Mouse (Mus musculus) intestine, embryonic 15.5 days (tissue): ENCODE data around the gene Dcpp3. TPM values are rescaled to one million over a fixed set of nuclear protein-coding genes. Genes with fewer than 3 reads are reported as not detected.
"Not testable (repeated sequence)": the region's sequence is repeated elsewhere in the genome, so short reads cannot be mapped to it uniquely, and the experiment has no call there.

ENCODE experiments used
- ATAC-seq: fragments of 200-750 bp; cut with Nextera tagmentation; 2 replicates; pipeline ENCODE4 v1.8.0; 2017; ENCODE audit warnings: moderate TSS enrichment, moderate library complexity
- H3K27ac ChIP-seq: fragments of 300-500 bp; sonication (generic); 2 replicates; pipeline ENCODE4 v1.5.1; 2015; ENCODE audit warnings: mild to moderate bottlenecking, inconsistent platforms
- H3K27me3 ChIP-seq: fragments of 300-500 bp; sonication (generic); replicated peaks from 2 replicates; pipeline ENCODE4 v1.6.1; 2015; ENCODE audit warnings: inconsistent platforms
- H3K36me3 ChIP-seq: fragments of 300-500 bp; sonication (generic); 2 replicates; pipeline ENCODE4 v1.6.1; 2015; ENCODE audit warnings: inconsistent platforms
- H3K4me1 ChIP-seq: fragments of 300-500 bp; sonication (generic); replicated peaks from 2 replicates; pipeline ENCODE4 v1.6.1; 2015; ENCODE audit warnings: inconsistent platforms
- H3K4me2 ChIP-seq: fragments of 300-500 bp; sonication (generic); replicated peaks from 2 replicates; pipeline ENCODE4 v1.6.1; 2015; ENCODE audit warnings: mild to moderate bottlenecking, inconsistent platforms
- H3K4me3 ChIP-seq: fragments of 300-500 bp; sonication (generic); replicated peaks from 2 replicates; pipeline ENCODE4 v1.5.1; 2015; ENCODE audit warnings: inconsistent platforms
- H3K9ac ChIP-seq: fragments of 300-500 bp; sonication (generic); 2 replicates; pipeline ENCODE4 v1.6.1; 2015; ENCODE audit warnings: inconsistent platforms
- H3K9me3 ChIP-seq: fragments of 300-500 bp; sonication (generic); 2 replicates; pipeline ENCODE4 v1.6.1; 2016; ENCODE audit warnings: inconsistent platforms
- WGBS: fragments of 180-500 bp; shearing (Covaris S2); methylation state at CpG from one replicate; pipeline ENCODE4 v1.1.7; 2015; 5-methylcytosine and 5-hydroxymethylcytosine counted together
- polyA plus RNA-seq: library from polyadenylated mRNA; unstranded; fragments of >200 nt; fragmentation: Nextera tagmentation; extraction: Ambion mirVana; gene quantifications from 2 replicates; pipeline ENCODE4 v1.2.1, GENCODE M21; 2015

The Dcpp3 gene
- polyA plus RNA-seq, 1 experiment from 2014 or later, result not detected

DNA sequence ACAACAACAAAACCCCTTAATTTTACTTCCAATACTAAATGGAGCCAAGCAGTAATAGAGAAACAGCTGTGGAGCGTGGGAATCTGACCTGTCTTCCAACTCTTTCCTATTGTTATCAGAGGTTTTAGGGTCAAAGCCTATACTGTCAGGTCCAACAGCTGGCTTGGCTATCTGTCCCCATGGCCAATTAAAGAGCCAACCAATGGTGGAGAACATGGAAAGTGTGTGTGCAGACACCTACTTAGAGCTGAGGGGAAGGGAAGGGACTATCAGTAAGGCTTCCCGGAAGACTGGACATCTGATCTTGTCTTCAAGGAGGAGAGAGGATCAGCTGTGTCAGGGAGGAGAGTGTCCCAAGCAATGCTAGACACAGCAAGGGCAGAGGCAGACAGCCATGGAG lies 31.8 kb downstream of the Dcpp3 start:
- no peak for ATAC-seq
- H3K9me3 ChIP-seq, result no peaks in the 10 kb centered on the region
- no peak overlapping the region for H3K27ac ChIP-seq
- no peak overlapping the region for H3K9ac ChIP-seq
- H3K4me2 ChIP-seq, result no peak overlapping the region
- H3K36me3 ChIP-seq, result no peaks in the 10 kb centered on the region
- no peaks in the 10 kb centered on the region for H3K4me1 ChIP-seq
- no peak overlapping the region for H3K4me3 ChIP-seq
- H3K27me3 ChIP-seq, result no peaks in the 10 kb centered on the region
- WGBS, result 80% methylated on average over 2 of the region's 2 CpGs

DNA sequence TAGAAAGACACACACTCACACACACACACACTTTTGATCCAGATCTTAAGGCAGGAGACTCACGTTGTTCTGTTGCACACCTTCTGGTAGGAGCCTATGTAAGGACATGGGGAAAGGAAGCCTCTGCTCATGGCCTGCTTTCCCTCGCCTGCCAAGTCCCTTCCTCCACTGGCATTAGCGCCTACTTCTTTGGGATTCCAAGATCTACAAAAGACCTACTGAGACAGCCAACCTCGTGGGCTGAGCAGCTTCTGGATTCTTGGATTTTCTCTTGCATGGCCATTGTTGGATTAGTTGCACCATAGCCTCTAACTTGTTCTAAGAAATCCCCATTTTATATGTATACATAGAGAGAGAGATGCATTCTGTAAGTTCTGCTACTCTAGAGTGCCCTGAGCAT lies 33.6 kb downstream of the Dcpp3 start:
- not testable (repeated sequence) for H3K4me2 ChIP-seq, H3K9ac ChIP-seq, H3K4me3 ChIP-seq, H3K9me3 ChIP-seq, H3K27ac ChIP-seq, ATAC-seq, H3K4me1 ChIP-seq, H3K36me3 ChIP-seq, H3K27me3 ChIP-seq
- 70% methylated on average over 4 of the region's 4 CpGs for WGBS

GRCm38 (mm10) chr17:23955174-23955573 lies 37.9 kb downstream of the Dcpp3 start, which contains the start of gene Sbpl:
Gene Sbpl (minus strand): TSS chr17:23955274.
- H3K27ac ChIP-seq, result no peak within 1 kb of the TSS
- 81% methylated on average over 5 of the region's 5 CpGs for WGBS
- no peak within 1 kb of the TSS for H3K4me2 ChIP-seq
- no peaks in the 10 kb centered on the region for H3K36me3 ChIP-seq
- no peak within 1 kb of the TSS for H3K4me3 ChIP-seq
- H3K9ac ChIP-seq, result no peak within 1 kb of the TSS
- H3K27me3 ChIP-seq, result no peaks in the 10 kb centered on the region
- H3K4me1 ChIP-seq, result peaks cover 8% of the 10 kb centered on the region
- ATAC-seq, result no peak
- H3K9me3 ChIP-seq, result no peaks in the 10 kb centered on the region

GRCm38 (mm10) chr17:23960084-23960738 lies 43.0 kb downstream of the Dcpp3 start:
- H3K4me2 ChIP-seq, result no peak overlapping the region
- peaks cover 9% of the 10 kb centered on the region for H3K4me1 ChIP-seq
- H3K9me3 ChIP-seq, result no peaks in the 10 kb centered on the region
- H3K27me3 ChIP-seq, result no peaks in the 10 kb centered on the region
- H3K9ac ChIP-seq, result no peak overlapping the region
- H3K36me3 ChIP-seq, result no peaks in the 10 kb centered on the region
- H3K27ac ChIP-seq, result peak overlapping the region; percentile 56; the same call in 1 of the 2 replicates
- no peak overlapping the region for H3K4me3 ChIP-seq
- WGBS, result 37% methylated on average over 3 of the region's 3 CpGs
- ATAC-seq, result peak; percentile 86

DNA sequence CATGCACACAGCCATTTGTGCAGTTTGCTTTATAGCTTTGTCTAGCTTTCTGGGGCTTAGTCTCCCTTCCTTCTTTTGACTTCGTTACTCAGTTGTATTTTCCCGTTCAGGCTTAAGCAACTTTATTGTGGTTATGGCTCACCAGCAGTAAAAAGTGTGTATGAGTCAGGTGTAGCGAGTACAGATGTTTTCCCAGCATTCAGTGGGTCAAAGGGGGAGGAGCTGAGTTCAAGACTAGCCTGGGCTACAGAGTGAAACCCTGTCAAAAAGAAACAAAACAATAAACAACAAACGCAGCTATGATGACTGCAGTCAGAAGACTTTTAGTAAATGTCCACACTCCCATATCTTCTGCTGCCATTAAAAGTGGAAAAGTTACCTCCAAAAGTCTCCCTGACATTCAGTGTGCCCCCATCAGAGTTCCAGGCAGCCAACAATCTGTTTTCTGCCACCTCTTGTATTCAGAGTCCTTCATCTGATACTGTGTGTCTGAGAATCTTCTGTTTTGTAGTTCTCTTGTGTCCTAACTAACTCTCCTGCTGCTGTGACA lies 44.4 kb downstream of the Dcpp3 start:
- WGBS, result 53% methylated on average over 4 of the region's 4 CpGs
- Histone ChIP-seq H3K9ac (no peak overlapping the region), H3K4me3 (no peak overlapping the region), H3K9me3 (no peaks in the 10 kb centered on the region), H3K27ac (peak overlapping the region; percentile 22), H3K27me3 (no peaks in the 10 kb centered on the region), H3K4me2 (no peak overlapping the region), H3K36me3 (no peaks in the 10 kb centered on the region), H3K4me1 (peaks cover 14% of the 10 kb centered on the region)
- ATAC-seq, result peak; percentile 56

- Histone ChIP-seq H3K9me3 (no peaks in the 10 kb centered on the region), H3K4me3 (no peak overlapping the region), H3K27ac (no peak overlapping the region), H3K36me3 (no peaks in the 10 kb centered on the region), H3K4me1 (peaks cover 13% of the 10 kb centered on the region; the same call in 1 of the 2 replicates), H3K4me2 (no peak overlapping the region), H3K27me3 (no peaks in the 10 kb centered on the region), H3K9ac (no peak overlapping the region)
- no peak for ATAC-seq
- WGBS, result 54% methylated on average over 6 of the region's 6 CpGs
Measured at GRCm38 (mm10) chr17:23965805-23966425, 48.7 kb downstream of the Dcpp3 start.

GRCm38 (mm10) chr17:23966658-23967401 lies 49.6 kb downstream of the Dcpp3 start:
- H3K36me3 ChIP-seq, result no peaks in the 10 kb centered on the region
- no peaks in the 10 kb centered on the region for H3K27me3 ChIP-seq
- peaks cover 13% of the 10 kb centered on the region; the same call in 1 of the 2 replicates for H3K4me1 ChIP-seq
- no peak overlapping the region for H3K9ac ChIP-seq
- no peaks in the 10 kb centered on the region for H3K9me3 ChIP-seq
- peak overlapping the region; percentile 90 for H3K27ac ChIP-seq
- 73% methylated on average over 10 of the region's 10 CpGs for WGBS
- peak overlapping the region; percentile 25 for H3K4me2 ChIP-seq
- ATAC-seq, result peak; percentile 94
- no peak overlapping the region for H3K4me3 ChIP-seq

- no peak overlapping the region for H3K4me3 ChIP-seq
- peaks cover 13% of the 10 kb centered on the region; the same call in 1 of the 2 replicates for H3K4me1 ChIP-seq
- H3K4me2 ChIP-seq, result no peak overlapping the region
- H3K9me3 ChIP-seq, result no peaks in the 10 kb centered on the region
- H3K9ac ChIP-seq, result no peak overlapping the region
- H3K27me3 ChIP-seq, result no peaks in the 10 kb centered on the region
- ATAC-seq, result 0 out of 2 replicates have a peak, but pooled peaks have one; percentile 9
- no peak overlapping the region for H3K27ac ChIP-seq
- WGBS, result 57% methylated on average over 2 of the region's 2 CpGs
- H3K36me3 ChIP-seq, result no peaks in the 10 kb centered on the region
Measured at GRCm38 (mm10) chr17:23968780-23969179, 51.5 kb downstream of the Dcpp3 start.

Other genes with a start within 250 kb of the Dcpp3 start
- 68.9 and 69.9 TPM in 2 replicates for gene Hcfc1r1, start 243.9 kb upstream of the Dcpp3 start, polyA plus RNA-seq
- gene Thoc6, start 243.6 kb upstream of the Dcpp3 start, polyA plus RNA-seq, result 43.0 and 43.2 TPM in 2 replicates
- 24.2 and 24.8 TPM in 2 replicates for gene Tnfrsf12a, start 240.0 kb upstream of the Dcpp3 start, polyA plus RNA-seq
- 42.8 and 46.2 TPM in 2 replicates for gene Cldn6, start 238.2 kb upstream of the Dcpp3 start, polyA plus RNA-seq
- 1.3 and 2.0 TPM in 2 replicates for gene Cldn9, start 233.4 kb upstream of the Dcpp3 start, polyA plus RNA-seq
- 0.14 TPM in 1 of 2 replicates, not detected in the other for gene 1520401A03Rik, start 194.7 kb upstream of the Dcpp3 start, polyA plus RNA-seq
- gene Pkmyt1, start 191.1 kb upstream of the Dcpp3 start, polyA plus RNA-seq, result 42.3 and 46.0 TPM in 2 replicates
- gene Paqr4, start 176.6 kb upstream of the Dcpp3 start, polyA plus RNA-seq, result 21.8 and 22.7 TPM in 2 replicates
- 0.33 and 0.49 TPM in 2 replicates for gene Kremen2, start 171.6 kb upstream of the Dcpp3 start, polyA plus RNA-seq
- gene Flywch1, start 145.9 kb upstream of the Dcpp3 start, polyA plus RNA-seq, result 48.3 and 49.4 TPM in 2 replicates
- 14.7 TPM in 2 replicates for gene Flywch2, start 131.4 kb upstream of the Dcpp3 start, polyA plus RNA-seq
- 408 and 435 TPM in 2 replicates for gene Srrm2, start 126.9 kb upstream of the Dcpp3 start, polyA plus RNA-seq
- 939 and 946 TPM in 2 replicates for gene Elob, start 88.3 kb upstream of the Dcpp3 start, polyA plus RNA-seq
- 0.14 and 0.20 TPM in 2 replicates for gene Prss33, start 81.4 kb upstream of the Dcpp3 start, polyA plus RNA-seq
- 5.1 and 9.9 TPM in 2 replicates for gene Prss32, start 73.6 kb upstream of the Dcpp3 start, polyA plus RNA-seq
- gene Prss41, start 73.3 kb upstream of the Dcpp3 start, polyA plus RNA-seq, result 2.1 and 3.3 TPM in 2 replicates
- not detected in 2 replicates for gene Prss21, start 49.4 kb upstream of the Dcpp3 start, polyA plus RNA-seq
- not detected in 2 replicates for gene Dcpp1, start 36.6 kb upstream of the Dcpp3 start, polyA plus RNA-seq
- not detected in 2 replicates for gene Dcpp2, start 36.6 kb upstream of the Dcpp3 start, polyA plus RNA-seq
- gene Sbp, start 24.2 kb downstream of the Dcpp3 start, polyA plus RNA-seq, result not detected in 2 replicates
- gene Sbpl, start 37.8 kb downstream of the Dcpp3 start, polyA plus RNA-seq, result not detected in 2 replicates
- gene Prss30, start 63.1 kb downstream of the Dcpp3 start, polyA plus RNA-seq, result 1.4 and 2.2 TPM in 2 replicates
- gene Prss22, start 80.6 kb downstream of the Dcpp3 start, polyA plus RNA-seq, result not detected in 2 replicates
- gene Prss27, start 120.7 kb downstream of the Dcpp3 start, polyA plus RNA-seq, result 0.11 and 0.18 TPM in 2 replicates
- gene Kctd5, start 156.0 kb downstream of the Dcpp3 start, polyA plus RNA-seq, result 64.5 and 66.6 TPM in 2 replicates
- gene Pdpk1, start 233.5 kb downstream of the Dcpp3 start, polyA plus RNA-seq, result 35.8 and 36.0 TPM in 2 replicates
- gene Amdhd2, start 246.3 kb downstream of the Dcpp3 start, polyA plus RNA-seq, result 34.3 and 43.5 TPM in 2 replicates